Mouse (Mus musculus): ENCODE data around the gene Kif27. TPM values are rescaled to one million over a fixed set of nuclear protein-coding genes. Genes with fewer than 3 reads are reported as not detected.
A peak's percentile ranks its signal among the peaks of the same experiment; 100 is the strongest.
"Not testable (repeated sequence)": the region's sequence is repeated elsewhere in the genome, so short reads cannot be mapped to it uniquely, and the experiment has no call there.

Gene Kif27
- polyA plus RNA-seq (2015; fragmentation: Nextera tagmentation; extraction: Ambion mirVana): 0.93 and 1.4 TPM in 2 replicates

DNA sequence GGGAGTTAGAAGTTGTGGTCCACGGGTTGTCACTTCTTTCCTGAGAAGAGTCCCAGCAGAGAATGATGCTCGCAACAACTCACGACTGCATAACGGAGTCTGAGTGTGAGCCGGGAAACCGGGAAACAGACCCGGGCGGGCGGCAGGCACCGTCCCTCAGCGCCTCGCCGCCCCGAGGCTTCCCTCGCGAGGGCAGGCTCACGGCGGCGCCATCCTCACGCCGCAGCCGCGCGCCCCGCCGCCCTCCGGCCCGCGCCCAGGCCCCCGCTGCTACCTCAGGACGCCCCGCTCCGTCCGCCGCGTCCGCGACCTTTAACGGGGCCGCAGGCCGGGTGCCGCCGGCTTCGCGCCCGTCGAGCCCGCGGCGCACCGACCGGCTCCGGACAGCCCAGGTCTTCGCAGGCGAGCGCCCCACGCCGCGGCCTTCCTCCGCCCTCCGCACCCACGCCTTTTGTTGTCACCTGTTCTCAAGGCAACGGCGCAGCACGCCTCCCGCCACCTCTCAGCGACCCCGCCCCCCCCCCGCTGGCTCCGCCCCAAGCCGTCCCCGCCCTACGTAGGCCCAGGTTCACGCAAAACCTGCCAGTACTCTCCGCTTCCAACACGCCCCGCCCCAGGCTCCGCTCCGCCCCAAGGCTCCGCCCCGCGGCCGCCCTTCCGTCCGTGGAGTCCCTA, at the start of gene Kif27:
Gene Kif27, minus strand, starts transcription at position 494 of the 675 bp plus-strand sequence.
- Histone ChIP-seq H3K4me3 (replicated peaks; ENCODE audit: low read length) (peak within 1 kb of the TSS; percentile 73), H3K36me3 (ENCODE audit: control insufficient read depth, insufficient read depth) (no peaks in the 10 kb centered on the region), H3K9me3 (ENCODE audit: control insufficient read depth, low read length) (no peaks in the 10 kb centered on the region), H3K4me2 (ENCODE audit: low read length) (peak within 1 kb of the TSS; percentile 87), H3K4me1 (replicated peaks; ENCODE audit: control insufficient read depth, insufficient read depth, low read length) (no peaks in the 10 kb centered on the region), H3K27ac (ENCODE audit: low read length) (no peak within 1 kb of the TSS), H3K27me3 (replicated peaks; ENCODE audit: control insufficient read depth, insufficient read depth, low read length) (no peaks in the 10 kb centered on the region), H3K9ac (replicated peaks; ENCODE audit: low read depth, low read length) (peak within 1 kb of the TSS; percentile 76)
- WGBS: under 1% methylated on average over 65 of the region's 85 CpGs
- ATAC-seq: peak; percentile 98

- H3K36me3 ChIP-seq (ENCODE audit: control insufficient read depth, insufficient read depth); ATAC-seq; H3K27me3 ChIP-seq (replicated peaks; ENCODE audit: control insufficient read depth, insufficient read depth, low read length); H3K4me1 ChIP-seq (replicated peaks; ENCODE audit: control insufficient read depth, insufficient read depth, low read length); H3K9me3 ChIP-seq (ENCODE audit: control insufficient read depth, low read length): not testable (repeated sequence)
- Histone ChIP-seq H3K9ac (replicated peaks; ENCODE audit: low read depth, low read length) (peak within 1 kb of the TSS; percentile 100), H3K27ac (ENCODE audit: low read length) (peak within 1 kb of the TSS; percentile 99), H3K4me2 (ENCODE audit: low read length) (peak within 1 kb of the TSS; percentile 50), H3K4me3 (replicated peaks; ENCODE audit: low read length) (peak within 1 kb of the TSS; percentile 65)
- WGBS: 8% methylated on average over 17 of the region's 17 CpGs
These were observed 44.3 kb upstream of the Kif27 start, which contains the start of gene Hnrnpk for GRCm38 (mm10) chr13:58403243-58403642. Gene Hnrnpk (minus strand): TSS chr13:58403343.

GRCm38 (mm10) chr13:58402744-58403110, 43.8 kb upstream of the Kif27 start:
- Histone ChIP-seq H3K27me3 (replicated peaks; ENCODE audit: control insufficient read depth, insufficient read depth, low read length) (no peaks in the 10 kb centered on the region), H3K4me3 (replicated peaks; ENCODE audit: low read length) (peak overlapping the region; percentile 65), H3K27ac (ENCODE audit: low read length) (peak overlapping the region; percentile 99), H3K4me1 (replicated peaks; ENCODE audit: control insufficient read depth, insufficient read depth, low read length) (peaks cover 7% of the 10 kb centered on the region), H3K36me3 (ENCODE audit: control insufficient read depth, insufficient read depth) (peaks cover 4% of the 10 kb centered on the region), H3K9ac (replicated peaks; ENCODE audit: low read depth, low read length) (peak overlapping the region; percentile 76), H3K9me3 (ENCODE audit: control insufficient read depth, low read length) (no peaks in the 10 kb centered on the region), H3K4me2 (ENCODE audit: low read length) (peak overlapping the region; percentile 50)
- under 1% methylated on average over 36 of the region's 48 CpGs for WGBS
- ATAC-seq: peak; percentile 63

GRCm38 (mm10) chr13:58402003-58402743, 43.3 kb upstream of the Kif27 start, which contains the start of gene Rmi1:
Gene Rmi1 (plus strand): TSS chr13:58402248.
- Histone ChIP-seq H3K36me3 (ENCODE audit: control insufficient read depth, insufficient read depth) (peaks cover 9% of the 10 kb centered on the region), H3K27me3 (replicated peaks; ENCODE audit: control insufficient read depth, insufficient read depth, low read length) (no peaks in the 10 kb centered on the region), H3K9me3 (ENCODE audit: control insufficient read depth, low read length) (no peaks in the 10 kb centered on the region), H3K27ac (ENCODE audit: low read length) (peak within 1 kb of the TSS; percentile 99), H3K4me1 (replicated peaks; ENCODE audit: control insufficient read depth, insufficient read depth, low read length) (peaks cover 7% of the 10 kb centered on the region), H3K9ac (replicated peaks; ENCODE audit: low read depth, low read length) (peak within 1 kb of the TSS; percentile 100), H3K4me3 (replicated peaks; ENCODE audit: low read length) (peak within 1 kb of the TSS; percentile 65), H3K4me2 (ENCODE audit: low read length) (peak within 1 kb of the TSS; percentile 95)
- under 1% methylated on average over 84 of the region's 91 CpGs for WGBS
- ATAC-seq: peak; percentile 95

DNA sequence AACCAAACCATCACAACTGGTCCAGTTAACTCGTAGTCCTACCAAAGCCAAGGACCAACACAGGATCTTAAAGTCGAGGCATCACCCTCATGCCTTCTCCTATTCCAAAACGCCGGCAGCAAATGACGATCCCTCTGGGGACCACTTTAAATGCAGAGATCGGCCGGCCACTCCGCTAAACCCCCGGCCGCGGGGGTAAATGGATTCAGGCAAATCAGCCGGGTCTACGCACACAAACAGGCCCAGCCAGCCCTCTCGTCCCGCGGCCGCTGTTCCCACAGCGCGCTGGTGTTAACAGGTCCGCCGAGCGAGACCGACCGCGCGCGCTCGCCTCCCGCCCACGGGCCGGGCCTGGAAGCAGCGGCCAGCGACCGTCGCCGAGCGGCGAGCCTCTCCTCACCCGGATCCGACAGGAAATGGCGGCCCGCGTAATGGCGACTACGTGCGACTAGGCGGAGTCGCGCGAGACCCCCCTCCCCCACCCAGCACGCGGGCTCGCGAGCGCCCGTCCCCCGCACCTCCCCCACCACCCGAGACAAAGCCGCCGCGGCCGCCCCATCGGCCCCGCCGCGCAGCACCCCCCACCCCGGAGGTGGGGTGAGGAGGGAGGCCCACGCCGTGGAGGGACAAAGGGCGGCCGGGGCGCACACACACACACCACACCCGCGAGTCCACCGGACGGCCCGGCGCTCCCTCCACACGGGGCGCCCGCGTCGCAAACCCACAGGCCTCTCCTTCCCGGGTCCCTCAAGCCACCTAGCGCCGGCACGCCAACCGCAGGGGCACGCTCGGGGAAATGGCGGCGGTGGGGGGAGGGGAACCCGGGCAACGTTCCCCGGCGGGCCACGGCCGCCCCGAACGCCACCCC, 42.4 kb upstream of the Kif27 start:
- Histone ChIP-seq H3K27ac (ENCODE audit: low read length) (peak overlapping the region; percentile 99), H3K4me3 (replicated peaks; ENCODE audit: low read length) (peak overlapping the region; percentile 65), H3K36me3 (ENCODE audit: control insufficient read depth, insufficient read depth) (peaks cover 12% of the 10 kb centered on the region), H3K27me3 (replicated peaks; ENCODE audit: control insufficient read depth, insufficient read depth, low read length) (no peaks in the 10 kb centered on the region), H3K4me1 (replicated peaks; ENCODE audit: control insufficient read depth, insufficient read depth, low read length) (peaks cover 7% of the 10 kb centered on the region), H3K9ac (replicated peaks; ENCODE audit: low read depth, low read length) (peak overlapping the region; percentile 100), H3K9me3 (ENCODE audit: control insufficient read depth, low read length) (no peaks in the 10 kb centered on the region), H3K4me2 (ENCODE audit: low read length) (peak overlapping the region; percentile 95)
- peak; percentile 30 for ATAC-seq
- WGBS: under 1% methylated on average over 83 of the region's 100 CpGs

DNA sequence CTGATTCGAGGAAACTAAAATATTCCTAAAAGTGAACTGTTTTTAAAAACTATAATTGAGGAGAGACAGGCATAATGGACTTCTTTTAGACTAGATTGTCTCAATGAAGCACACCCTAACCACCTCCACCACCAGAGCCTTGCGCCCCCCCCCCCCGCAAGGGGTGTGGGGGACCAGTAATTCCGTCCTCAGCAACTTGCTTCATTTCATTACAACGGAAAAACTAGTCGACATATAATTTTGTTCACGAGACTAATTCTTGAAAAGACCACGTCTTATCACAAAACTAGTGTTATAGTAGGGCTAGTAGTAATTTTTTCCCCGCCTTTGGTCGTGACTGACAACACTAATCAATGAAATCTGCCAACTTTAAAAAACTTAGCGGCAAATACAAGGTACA, 41.7 kb upstream of the Kif27 start:
- H3K9ac ChIP-seq (replicated peaks; ENCODE audit: low read depth, low read length): peak overlapping the region; percentile 100
- no peaks in the 10 kb centered on the region for H3K9me3 ChIP-seq (ENCODE audit: control insufficient read depth, low read length)
- under 1% methylated on average over 11 of the region's 11 CpGs for WGBS
- H3K4me2 ChIP-seq (ENCODE audit: low read length): peak overlapping the region; percentile 95
- peaks cover 7% of the 10 kb centered on the region for H3K4me1 ChIP-seq (replicated peaks; ENCODE audit: control insufficient read depth, insufficient read depth, low read length)
- no peak for ATAC-seq
- no peak overlapping the region; the same call in 1 of the 2 replicates for H3K27ac ChIP-seq (ENCODE audit: low read length)
- peak overlapping the region; percentile 65 for H3K4me3 ChIP-seq (replicated peaks; ENCODE audit: low read length)
- peaks cover 18% of the 10 kb centered on the region for H3K36me3 ChIP-seq (ENCODE audit: control insufficient read depth, insufficient read depth)
- no peaks in the 10 kb centered on the region for H3K27me3 ChIP-seq (replicated peaks; ENCODE audit: control insufficient read depth, insufficient read depth, low read length)

- no peak for ATAC-seq
- WGBS: 64% methylated on average over 13 of the region's 13 CpGs
- Histone ChIP-seq H3K9me3 (ENCODE audit: control insufficient read depth, low read length) (no peaks in the 10 kb centered on the region), H3K27me3 (replicated peaks; ENCODE audit: control insufficient read depth, insufficient read depth, low read length) (no peaks in the 10 kb centered on the region), H3K9ac (replicated peaks; ENCODE audit: low read depth, low read length) (no peak overlapping the region), H3K27ac (ENCODE audit: low read length) (no peak overlapping the region), H3K4me3 (replicated peaks; ENCODE audit: low read length) (no peak overlapping the region), H3K36me3 (ENCODE audit: control insufficient read depth, insufficient read depth) (peaks cover 34% of the 10 kb centered on the region), H3K4me1 (replicated peaks; ENCODE audit: control insufficient read depth, insufficient read depth, low read length) (peaks cover 7% of the 10 kb centered on the region), H3K4me2 (ENCODE audit: low read length) (no peak overlapping the region)
These were observed 38.7 kb upstream of the Kif27 start for GRCm38 (mm10) chr13:58397651-58398050.

DNA sequence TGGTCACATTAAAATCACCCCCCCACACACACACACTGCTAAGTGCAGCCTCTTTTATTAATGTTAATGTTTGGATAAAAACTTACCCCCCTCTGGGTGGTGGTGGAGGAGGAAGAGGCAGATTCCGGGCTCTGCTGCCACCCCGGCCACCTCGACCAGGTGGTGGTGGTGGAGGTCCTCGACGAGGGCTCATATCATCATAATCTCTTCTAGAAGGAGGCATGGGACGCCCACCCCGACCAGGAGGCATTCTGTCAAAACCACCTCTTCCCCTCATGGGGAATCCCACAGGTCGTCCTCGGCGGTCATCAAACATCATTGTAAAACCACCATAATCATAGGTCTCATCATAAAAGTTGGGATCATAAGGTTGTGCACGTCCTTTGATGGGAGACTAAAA, 35.5 kb upstream of the Kif27 start:
- ATAC-seq; H3K4me2 ChIP-seq (ENCODE audit: low read length); H3K27ac ChIP-seq (ENCODE audit: low read length); H3K4me1 ChIP-seq (replicated peaks; ENCODE audit: control insufficient read depth, insufficient read depth, low read length); H3K9me3 ChIP-seq (ENCODE audit: control insufficient read depth, low read length); H3K27me3 ChIP-seq (replicated peaks; ENCODE audit: control insufficient read depth, insufficient read depth, low read length); H3K9ac ChIP-seq (replicated peaks; ENCODE audit: low read depth, low read length); H3K4me3 ChIP-seq (replicated peaks; ENCODE audit: low read length): not testable (repeated sequence)
- WGBS: 90% methylated on average over 11 of the region's 11 CpGs
- H3K36me3 ChIP-seq (ENCODE audit: control insufficient read depth, insufficient read depth): peaks cover 40% of the 10 kb centered on the region

Data from forebrain, embryonic 16.5 days (tissue).